Mouse (Mus musculus): ENCODE data around the gene Pard3b. TPM values are rescaled to one million over a fixed set of nuclear protein-coding genes. Genes with fewer than 3 reads are reported as not detected.
A peak's percentile ranks its signal among the peaks of the same experiment; 100 is the strongest.

Pard3b gene
- polyA plus RNA-seq, 1 experiment from 2014 or later: 19.6 TPM

DNA sequence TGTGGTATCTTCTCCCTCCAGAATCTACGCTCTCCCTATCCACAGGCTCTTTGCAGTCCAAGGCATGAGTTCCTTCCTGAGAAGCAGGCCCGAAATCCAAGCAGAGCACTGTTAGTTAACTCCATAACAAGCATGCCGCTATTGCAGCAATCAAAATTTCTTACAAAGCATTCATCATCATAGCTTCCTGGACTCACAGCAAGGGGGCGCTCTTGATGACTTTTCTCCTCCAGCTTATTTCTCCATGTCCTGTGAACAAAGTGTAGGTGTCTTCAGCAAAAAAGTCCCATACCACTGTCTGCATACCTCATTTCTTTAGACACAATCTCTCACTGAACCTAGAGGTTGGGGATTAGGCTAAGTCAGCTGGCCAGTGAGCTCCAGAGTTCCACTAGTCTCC is 739.7 kb downstream of the Pard3b start:
- Histone ChIP-seq H3K4me2 (no peak overlapping the region), H3K27me3 (ENCODE audit: insufficient read depth, low read length) (no peaks in the 10 kb centered on the region), H3K27ac (ENCODE audit: low read depth) (no peak overlapping the region), H3K9ac (no peak overlapping the region), H3K36me3 (ENCODE audit: insufficient read depth) (no peaks in the 10 kb centered on the region), H3K4me1 (ENCODE audit: insufficient read depth) (no peaks in the 10 kb centered on the region; the same call in 1 of the 2 replicates), H3K9me3 (ENCODE audit: low read depth, low read length) (no peaks in the 10 kb centered on the region), H3K4me3 (ENCODE audit: low read depth, low read length) (no peak overlapping the region)
- DNase-seq: no peak
- ATAC-seq (ENCODE audit: insufficient read depth): no peak
- peak; percentile 23; the same call in 1 of the 2 replicates for TF ChIP-seq CTCF (IDR thresholded peaks at IDR 0.05; ENCODE audit: low read depth)
- 88% methylated on average over 4 of the region's 4 CpGs for WGBS

DNA sequence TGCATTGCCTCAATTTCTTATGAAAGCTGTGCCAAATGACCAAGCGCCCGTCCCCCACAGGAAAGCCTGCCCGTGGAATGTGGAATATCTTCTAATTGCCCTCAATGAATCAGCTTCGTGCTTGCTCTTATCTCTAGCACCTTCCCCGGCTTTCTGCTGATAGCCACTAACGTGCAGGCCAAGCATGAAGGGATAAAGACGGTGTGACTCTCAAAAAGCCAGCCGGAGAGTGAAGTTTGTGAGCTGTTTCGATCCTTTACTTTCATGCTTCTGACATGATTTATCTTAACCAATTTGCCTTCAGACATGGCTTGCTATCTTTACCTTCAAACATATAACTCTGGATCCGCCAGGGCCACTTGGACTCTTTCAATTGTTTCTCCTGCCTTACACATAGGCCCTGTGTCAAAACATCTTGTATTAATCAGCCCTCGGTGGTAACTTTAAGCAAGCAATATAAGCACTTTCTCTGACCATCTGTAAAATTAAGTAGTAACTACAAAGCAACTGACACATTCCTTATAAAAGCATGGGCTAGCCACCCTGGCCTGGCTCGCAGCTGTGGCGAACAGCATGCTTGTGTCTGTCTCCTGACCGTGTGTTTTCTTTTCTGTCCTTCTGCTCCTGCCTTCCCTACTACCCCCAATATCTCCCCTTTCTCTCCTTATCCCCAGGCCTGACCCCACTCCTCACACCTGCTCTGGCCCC is 744.3 kb downstream of the Pard3b start:
- ATAC-seq (ENCODE audit: insufficient read depth): no peak
- Histone ChIP-seq H3K9ac (no peak overlapping the region), H3K36me3 (ENCODE audit: insufficient read depth) (no peaks in the 10 kb centered on the region), H3K4me2 (no peak overlapping the region), H3K9me3 (ENCODE audit: low read depth, low read length) (no peaks in the 10 kb centered on the region), H3K4me3 (ENCODE audit: low read depth, low read length) (no peak overlapping the region), H3K27me3 (ENCODE audit: insufficient read depth, low read length) (no peaks in the 10 kb centered on the region), H3K27ac (ENCODE audit: low read depth) (no peak overlapping the region), H3K4me1 (ENCODE audit: insufficient read depth) (no peaks in the 10 kb centered on the region)
- DNase-seq: peak; percentile 41
- TF ChIP-seq CTCF (IDR thresholded peaks at IDR 0.05; ENCODE audit: low read depth): no peak
- 21% methylated on average over 14 of the region's 14 CpGs for WGBS

DNA sequence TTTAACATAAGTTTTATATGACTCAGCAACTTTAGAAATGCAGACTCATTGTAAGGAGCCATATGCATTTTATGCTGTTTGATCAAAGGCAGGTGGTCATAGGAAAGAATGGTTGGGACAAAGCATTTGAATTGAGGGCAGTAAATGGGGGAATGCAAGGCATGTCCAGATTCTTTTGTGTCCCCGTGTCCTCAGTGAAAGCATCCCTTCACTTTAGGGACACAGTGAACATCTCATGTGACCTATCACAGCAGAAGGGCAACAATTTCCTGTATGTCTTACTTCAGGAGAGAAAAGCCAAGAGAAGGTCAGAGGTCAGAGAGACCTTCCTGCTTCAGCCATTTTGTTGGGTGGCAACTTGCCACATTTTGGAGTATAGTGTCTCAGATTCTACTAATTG is 745.6 kb downstream of the Pard3b start:
- WGBS: 91% methylated on average over 1 of the region's 1 CpGs
- H3K9me3 ChIP-seq (ENCODE audit: low read depth, low read length): no peaks in the 10 kb centered on the region
- no peak for ATAC-seq (ENCODE audit: insufficient read depth)
- TF ChIP-seq CTCF (IDR thresholded peaks at IDR 0.05; ENCODE audit: low read depth): no peak
- DNase-seq: no peak
- no peak overlapping the region for H3K27ac ChIP-seq (ENCODE audit: low read depth)
- H3K4me1 ChIP-seq (ENCODE audit: insufficient read depth): no peaks in the 10 kb centered on the region
- no peaks in the 10 kb centered on the region for H3K27me3 ChIP-seq (ENCODE audit: insufficient read depth, low read length)
- H3K4me3 ChIP-seq (ENCODE audit: low read depth, low read length): no peak overlapping the region
- H3K36me3 ChIP-seq (ENCODE audit: insufficient read depth): no peaks in the 10 kb centered on the region
- H3K9ac ChIP-seq: no peak overlapping the region
- H3K4me2 ChIP-seq: no peak overlapping the region

DNA sequence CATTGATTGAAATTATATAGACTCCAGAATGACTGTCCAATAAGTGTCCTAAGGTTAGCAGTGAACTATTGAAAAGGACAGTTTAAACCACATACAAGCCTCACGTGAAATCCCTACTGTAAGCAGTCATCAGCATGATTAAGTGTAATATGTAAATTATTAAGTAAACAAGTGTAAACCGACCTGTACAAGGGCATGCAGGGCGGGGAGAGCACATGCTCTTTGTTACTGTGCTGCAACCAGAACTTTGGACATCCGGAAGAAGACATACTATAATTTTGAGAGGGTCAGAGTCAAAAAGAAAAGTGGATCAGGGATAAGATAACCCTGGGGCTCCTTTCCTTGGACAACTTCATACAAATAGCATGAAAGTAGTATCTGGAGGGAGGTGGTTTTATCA is 749.4 kb downstream of the Pard3b start:
- DNase-seq: no peak
- no peaks in the 10 kb centered on the region for H3K27me3 ChIP-seq (ENCODE audit: insufficient read depth, low read length)
- TF ChIP-seq CTCF (IDR thresholded peaks at IDR 0.05; ENCODE audit: low read depth): no peak
- H3K9ac ChIP-seq: no peak overlapping the region
- ATAC-seq (ENCODE audit: insufficient read depth): no peak
- H3K9me3 ChIP-seq (ENCODE audit: low read depth, low read length): no peaks in the 10 kb centered on the region
- H3K27ac ChIP-seq (ENCODE audit: low read depth): no peak overlapping the region
- WGBS: 58% methylated on average over 4 of the region's 4 CpGs
- H3K4me2 ChIP-seq: no peak overlapping the region
- no peaks in the 10 kb centered on the region for H3K36me3 ChIP-seq (ENCODE audit: insufficient read depth)
- no peak overlapping the region for H3K4me3 ChIP-seq (ENCODE audit: low read depth, low read length)
- H3K4me1 ChIP-seq (ENCODE audit: insufficient read depth): no peaks in the 10 kb centered on the region

DNA sequence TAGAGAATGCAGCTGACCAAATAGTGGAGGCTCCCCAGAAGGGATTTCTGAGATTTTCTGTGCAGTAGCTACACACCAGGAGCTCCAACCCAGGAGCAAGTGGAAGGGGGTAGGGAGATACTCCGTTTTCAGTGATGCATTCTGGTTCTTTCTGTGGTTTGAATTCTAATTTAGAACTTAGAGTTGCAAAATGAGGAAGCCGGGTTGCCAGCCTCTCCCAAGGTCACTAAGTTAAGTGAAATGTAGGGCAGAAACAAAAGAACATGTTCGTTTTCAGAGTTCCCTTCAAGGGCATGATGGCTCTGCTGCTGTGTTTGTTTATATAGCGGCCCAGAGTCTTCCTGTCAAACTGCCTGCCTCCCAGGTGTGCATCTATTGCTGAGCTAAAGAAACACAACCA is 754.2 kb downstream of the Pard3b start:
- H3K27ac ChIP-seq (ENCODE audit: low read depth): no peak overlapping the region
- H3K4me3 ChIP-seq (ENCODE audit: low read depth, low read length): no peak overlapping the region
- no peaks in the 10 kb centered on the region for H3K4me1 ChIP-seq (ENCODE audit: insufficient read depth)
- DNase-seq (no peak), ATAC-seq (ENCODE audit: insufficient read depth) (no peak)
- H3K4me2 ChIP-seq: no peak overlapping the region
- H3K9ac ChIP-seq: no peak overlapping the region
- TF ChIP-seq CTCF (IDR thresholded peaks at IDR 0.05; ENCODE audit: low read depth): no peak
- no peaks in the 10 kb centered on the region for H3K9me3 ChIP-seq (ENCODE audit: low read depth, low read length)
- no peaks in the 10 kb centered on the region for H3K36me3 ChIP-seq (ENCODE audit: insufficient read depth)
- WGBS: 35% methylated on average over 4 of the region's 4 CpGs
- H3K27me3 ChIP-seq (ENCODE audit: insufficient read depth, low read length): no peaks in the 10 kb centered on the region

DNA sequence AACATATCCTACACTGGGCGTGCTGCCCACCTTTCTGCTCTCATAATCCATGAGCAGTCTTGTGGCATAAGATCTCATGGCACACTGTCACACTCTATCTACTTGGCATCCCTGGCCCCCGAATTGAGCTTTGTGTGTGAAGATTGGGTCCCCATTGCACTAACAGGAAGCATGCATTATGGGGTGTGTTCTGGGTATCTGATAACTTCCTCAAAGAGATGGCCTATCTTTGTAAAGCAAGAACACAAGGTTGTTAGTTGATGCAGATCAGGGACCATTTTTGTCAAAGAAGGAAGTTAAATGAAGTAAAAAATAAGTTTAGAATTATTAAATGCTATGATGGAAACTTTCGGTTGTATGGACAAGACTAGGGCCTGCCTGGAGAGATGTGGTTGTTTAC is 755.9 kb downstream of the Pard3b start:
- no peak for ATAC-seq (ENCODE audit: insufficient read depth)
- WGBS: 80% methylated on average over 3 of the region's 3 CpGs

DNA sequence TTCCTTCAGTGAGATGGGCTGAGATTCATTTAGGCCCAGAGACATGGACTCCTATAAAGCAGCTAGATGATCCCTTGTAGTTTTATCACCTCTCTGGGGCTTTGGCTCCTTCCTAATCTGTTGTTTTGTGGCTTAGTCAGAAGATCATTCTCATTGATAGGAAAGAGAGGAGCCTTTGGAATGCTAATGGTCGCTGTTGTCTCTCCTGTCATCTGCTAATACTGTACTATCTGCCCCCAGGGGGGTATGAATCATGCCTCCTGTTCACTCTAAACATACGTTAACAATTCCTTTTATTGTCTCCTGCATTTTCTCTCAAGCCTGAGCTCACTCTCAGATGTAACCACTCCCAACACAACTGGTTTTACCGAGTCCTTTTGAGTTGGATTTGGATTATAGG is 759.6 kb downstream of the Pard3b start:
- no peak for TF ChIP-seq CTCF (IDR thresholded peaks at IDR 0.05; ENCODE audit: low read depth)
- WGBS: 31% methylated on average over 3 of the region's 3 CpGs
- no peak for ATAC-seq (ENCODE audit: insufficient read depth)
- Histone ChIP-seq H3K4me2 (no peak overlapping the region), H3K27me3 (ENCODE audit: insufficient read depth, low read length) (no peaks in the 10 kb centered on the region), H3K9ac (no peak overlapping the region), H3K9me3 (ENCODE audit: low read depth, low read length) (no peaks in the 10 kb centered on the region), H3K4me3 (ENCODE audit: low read depth, low read length) (no peak overlapping the region), H3K36me3 (ENCODE audit: insufficient read depth) (no peaks in the 10 kb centered on the region), H3K4me1 (ENCODE audit: insufficient read depth) (no peaks in the 10 kb centered on the region), H3K27ac (ENCODE audit: low read depth) (no peak overlapping the region)
- no peak for DNase-seq

More for the DNA sequence above, 755.9 kb downstream of the Pard3b start:
- no peak overlapping the region for H3K4me3 ChIP-seq (ENCODE audit: low read depth, low read length)
- no peak for DNase-seq
- no peaks in the 10 kb centered on the region for H3K4me1 ChIP-seq (ENCODE audit: insufficient read depth)
- H3K27ac ChIP-seq (ENCODE audit: low read depth): no peak overlapping the region
- H3K27me3 ChIP-seq (ENCODE audit: insufficient read depth, low read length): no peaks in the 10 kb centered on the region
- no peak overlapping the region for H3K9ac ChIP-seq
- no peak overlapping the region for H3K4me2 ChIP-seq
- no peaks in the 10 kb centered on the region for H3K36me3 ChIP-seq (ENCODE audit: insufficient read depth)
- TF ChIP-seq CTCF (IDR thresholded peaks at IDR 0.05; ENCODE audit: low read depth): no peak
- no peaks in the 10 kb centered on the region for H3K9me3 ChIP-seq (ENCODE audit: low read depth, low read length)

Measured in lung, embryonic 14.5 days (tissue).